Mouse (Mus musculus): ENCODE measurements at regions not wholly inside any gene's neighbourhood (a gene's known extent, or its start where the extent isn't known, plus 50 kb on each side); places are given as distances from the start of the nearest gene placed in this dataset.
A peak's percentile ranks its signal among the peaks of the same experiment; 100 is the strongest.

DNA sequence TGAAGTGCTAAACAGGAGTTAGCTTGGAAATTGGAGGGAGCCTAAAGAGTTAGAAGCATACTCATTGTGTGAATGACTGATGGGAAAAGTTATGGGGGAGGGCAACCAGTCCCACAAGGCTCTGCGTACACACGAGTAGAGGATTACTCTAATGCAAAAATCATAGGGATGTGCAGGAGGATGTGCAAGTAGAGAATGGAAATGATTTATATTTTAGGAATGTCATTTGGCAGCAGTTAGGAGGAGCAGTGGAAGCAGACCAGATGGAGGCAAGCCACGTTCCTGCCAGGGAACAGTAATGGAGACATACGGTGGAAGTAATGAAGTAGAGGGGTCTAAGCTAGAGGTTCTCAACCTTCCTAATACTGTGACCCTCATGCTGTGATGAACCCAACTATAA is 194.1 kb upstream of the Arhgap24 start:
- no peak for DNase-seq (ENCODE audit: low spot score)

DNA sequence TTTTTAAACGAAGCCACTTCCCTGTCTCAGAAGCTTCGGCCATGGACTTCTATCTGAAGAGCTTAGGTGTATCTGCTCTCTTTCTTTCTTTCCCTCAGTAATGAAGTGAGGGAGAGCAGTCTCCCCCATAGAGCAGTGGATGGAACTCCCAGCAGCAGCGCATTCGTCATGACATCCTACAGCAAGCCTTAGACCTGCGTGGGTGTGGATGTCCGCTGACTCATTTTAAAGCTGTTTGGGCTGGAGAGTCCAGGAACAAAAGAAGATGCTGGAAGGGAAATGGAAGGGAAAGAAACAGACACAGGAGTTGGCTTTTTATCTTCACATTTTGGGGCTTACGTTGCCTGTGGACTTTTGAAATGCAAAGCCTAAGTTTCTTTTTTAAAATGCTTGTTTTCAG is 190.3 kb upstream of the Arhgap24 start:
- DNase-seq (ENCODE audit: low spot score), result no peak

DNA sequence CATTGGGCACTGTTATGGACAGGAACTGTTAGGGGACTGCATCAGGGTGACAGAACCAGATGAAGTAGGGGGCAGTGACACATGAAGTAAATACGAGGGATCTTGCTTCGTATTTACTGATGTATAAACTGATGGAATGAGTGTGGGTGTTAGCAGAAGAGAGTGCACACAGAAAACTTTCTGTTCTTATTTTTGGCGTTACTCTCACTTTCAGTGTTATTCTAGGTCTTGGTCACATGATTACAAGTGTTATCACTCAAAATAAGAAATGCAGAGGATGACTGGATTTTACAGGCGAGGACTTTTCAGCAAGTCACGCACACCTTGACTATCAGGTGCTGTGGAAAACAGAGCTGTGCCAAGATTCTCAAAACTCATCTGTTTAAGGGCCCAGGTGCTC is 185.6 kb upstream of the Arhgap24 start:
- no peak for DNase-seq (ENCODE audit: low spot score)

DNA sequence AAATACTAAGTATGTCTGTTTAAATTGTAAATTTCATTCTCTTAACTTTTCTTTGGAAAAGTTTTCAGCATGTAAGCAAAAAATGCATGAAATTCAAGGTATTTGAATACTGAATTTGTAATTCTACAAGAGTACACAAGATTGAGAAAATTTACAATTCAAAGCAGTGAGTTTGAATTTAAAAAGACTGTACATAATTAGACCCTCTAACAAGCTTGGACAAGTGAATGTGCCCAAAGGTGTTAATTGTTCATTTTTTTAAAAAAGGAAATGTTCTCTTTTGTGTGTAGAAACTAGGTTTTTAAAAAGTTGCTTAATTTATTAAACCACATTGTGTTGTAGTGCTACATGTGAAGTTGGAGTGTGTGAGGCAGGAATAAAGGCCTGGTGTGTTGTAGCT is 174.9 kb upstream of the Arhgap24 start:
- DNase-seq (ENCODE audit: low spot score), result no peak

DNA sequence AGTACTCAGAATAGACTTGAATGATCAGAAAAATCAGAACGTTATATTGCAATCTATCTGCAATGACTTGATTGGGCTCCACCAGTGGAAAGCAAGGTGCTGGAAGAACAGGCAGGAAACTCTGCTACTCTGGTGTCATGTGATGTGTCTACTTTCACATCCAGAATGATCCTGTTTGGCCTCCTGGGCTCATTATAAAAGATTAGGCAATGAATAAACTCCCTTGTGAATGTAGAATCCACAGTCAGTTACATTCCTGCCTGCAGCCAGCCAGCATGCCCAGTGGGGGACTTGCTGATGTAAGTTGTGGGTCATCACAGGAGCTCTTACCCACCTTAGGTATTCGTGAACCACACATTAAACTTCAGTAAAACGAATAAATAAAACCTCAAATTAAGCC is 174.5 kb upstream of the Arhgap24 start:
- DNase-seq (ENCODE audit: low spot score), result no peak

DNA sequence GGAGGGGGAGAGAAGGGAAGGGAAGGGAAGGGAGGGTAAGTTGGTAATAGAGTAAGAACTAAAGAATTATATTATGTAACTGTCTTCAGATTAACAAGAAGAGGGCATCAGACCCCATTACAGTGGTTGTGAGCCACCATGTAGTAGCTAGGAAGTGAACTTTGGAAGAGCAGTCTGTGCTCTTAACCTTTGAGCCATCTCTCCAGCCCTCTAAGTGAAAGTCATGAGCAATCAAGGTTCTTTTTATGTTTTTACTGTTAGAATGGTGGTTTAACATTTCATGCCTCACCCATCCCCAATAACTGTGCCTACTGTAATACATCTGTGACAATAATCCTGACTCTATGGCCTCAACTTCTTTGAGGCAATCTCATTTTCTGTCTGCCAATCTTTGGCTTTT is 169.6 kb upstream of the Arhgap24 start:
- no peak for DNase-seq (ENCODE audit: low spot score)

DNA sequence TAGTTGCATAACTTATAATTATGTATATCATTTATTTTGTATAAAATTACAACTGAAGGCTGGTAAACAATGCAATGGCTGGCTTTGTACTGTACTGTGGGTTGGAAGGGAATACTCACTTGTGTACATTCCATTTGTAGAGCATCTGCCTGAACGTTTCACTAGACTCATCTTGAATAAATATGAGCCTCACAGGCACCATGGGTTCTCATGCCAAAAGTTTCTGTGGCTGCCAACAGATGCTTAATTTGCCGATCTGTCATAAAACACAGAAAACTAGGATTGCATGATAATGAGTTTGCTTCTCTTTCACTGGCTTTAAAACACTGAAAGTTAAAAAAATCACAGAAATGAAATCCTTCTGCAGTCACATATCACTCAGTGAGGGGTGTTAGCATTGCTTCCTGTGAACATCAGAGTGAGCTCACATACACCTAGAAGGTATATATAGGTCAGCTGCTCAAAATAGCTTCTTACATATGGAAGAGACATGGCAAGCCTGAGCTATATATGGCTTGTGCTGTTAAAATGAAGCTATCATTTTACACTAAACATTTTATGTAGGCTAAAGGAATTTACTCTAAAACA is 152.9 kb upstream of the Arhgap24 start:
- DNase-seq (ENCODE audit: low spot score), result no peak

DNA sequence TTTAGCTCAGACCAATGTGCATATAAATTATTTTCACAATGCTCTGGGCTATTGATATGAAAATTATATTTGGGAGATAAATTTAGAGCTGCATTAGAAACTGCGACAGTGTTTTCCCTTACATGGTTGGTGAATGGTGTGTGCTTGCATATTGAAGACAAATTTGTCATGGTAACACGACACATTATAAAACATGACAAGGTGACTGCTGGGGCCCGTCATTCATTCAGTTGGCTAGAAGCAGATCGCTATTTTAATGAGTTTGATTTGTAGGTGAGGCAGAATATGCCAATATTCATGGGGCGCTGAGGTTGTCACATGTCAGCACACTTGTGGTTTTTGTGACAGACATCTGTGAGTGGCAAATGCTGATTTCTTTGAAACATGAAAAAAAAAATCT is 147.3 kb upstream of the Arhgap24 start:
- no peak for DNase-seq (ENCODE audit: low spot score)

DNA sequence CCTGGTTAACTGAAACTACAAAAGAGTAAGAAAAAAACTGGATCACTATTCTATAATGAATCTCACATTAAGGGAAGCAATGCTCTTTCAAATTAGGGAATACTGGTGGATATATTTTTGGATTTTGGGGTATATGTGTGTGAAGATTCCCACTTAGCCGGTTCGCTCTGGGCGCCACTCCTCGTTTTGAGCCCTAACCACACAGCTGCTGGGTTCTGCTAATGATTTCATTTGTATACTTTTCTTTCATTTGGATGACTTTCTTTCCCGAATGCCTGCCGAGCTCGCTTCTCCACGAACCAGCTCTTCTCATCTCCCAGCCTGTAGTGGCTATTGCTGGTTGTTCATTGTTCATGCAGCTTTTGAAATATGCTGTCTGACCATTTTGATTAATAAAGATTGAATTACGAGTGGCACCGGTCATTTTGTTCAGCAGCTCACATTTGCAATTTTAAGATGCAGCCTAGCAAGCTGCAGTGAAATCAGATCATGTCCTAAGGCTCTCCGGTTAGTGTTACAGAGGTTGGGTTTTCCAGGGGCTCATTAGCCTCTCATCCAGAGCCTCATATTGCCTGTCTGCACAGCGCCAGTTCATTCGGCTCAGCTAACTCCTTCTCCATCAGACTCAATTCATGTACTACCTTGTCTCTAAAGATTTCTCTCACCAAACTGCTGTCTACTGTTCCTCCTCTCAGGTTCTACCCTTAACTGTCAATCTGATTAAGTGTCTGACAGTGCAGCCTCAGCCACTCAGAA is 146.6 kb upstream of the Arhgap24 start:
- no peak for DNase-seq (ENCODE audit: low spot score)

DNA sequence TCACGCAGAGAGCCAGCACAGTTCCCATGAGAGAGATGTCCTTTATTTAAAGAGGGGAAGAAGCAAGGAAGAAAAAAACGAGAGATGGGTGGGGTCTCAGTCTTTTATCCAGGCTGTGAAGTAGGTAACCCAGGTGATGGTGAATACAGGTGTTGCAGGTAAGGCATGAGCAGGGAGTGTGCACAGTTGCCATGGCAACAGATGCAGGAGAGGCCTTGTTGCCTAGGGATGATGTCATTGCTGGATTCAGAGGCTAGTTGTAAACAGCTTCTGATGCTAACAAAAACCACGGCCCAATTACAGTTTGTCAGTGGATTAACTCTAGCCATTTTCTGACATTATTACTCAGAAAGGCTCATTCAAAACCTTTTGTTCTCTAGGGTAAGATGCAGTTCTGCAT is 114.7 kb upstream of the Arhgap24 start:
- no peak for DNase-seq (ENCODE audit: low spot score)

DNA sequence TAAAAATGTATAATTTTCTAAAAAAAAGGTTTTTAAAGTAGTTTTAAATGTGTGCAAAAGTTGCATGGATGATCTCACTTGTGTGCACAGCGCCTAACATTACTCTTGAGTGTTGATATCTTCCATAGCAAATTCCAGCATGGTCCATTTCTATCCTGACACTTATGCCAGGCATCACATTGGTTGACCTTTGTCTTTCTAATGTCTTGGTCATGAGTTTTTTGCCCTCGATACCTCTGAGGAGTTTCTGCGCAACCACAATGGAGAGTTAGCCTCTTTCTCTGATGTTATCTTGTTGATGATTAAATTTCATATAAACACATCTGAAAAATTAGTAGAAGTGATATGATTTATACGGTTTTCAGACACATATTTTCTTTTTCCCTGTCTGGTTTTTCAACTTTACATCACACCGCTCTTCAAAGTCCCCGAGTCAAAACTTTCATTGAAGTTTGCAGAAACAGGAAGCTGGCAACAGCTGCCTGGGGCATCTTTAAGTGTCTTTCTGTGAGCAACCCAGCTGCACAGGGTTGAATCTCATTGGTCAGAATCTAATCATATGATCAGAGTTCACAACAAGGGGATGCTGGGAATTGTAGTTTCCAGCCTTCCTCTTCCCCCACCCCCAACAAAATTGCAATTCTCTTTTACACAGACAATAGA is 107.8 kb upstream of the Arhgap24 start:
- DNase-seq (ENCODE audit: low spot score), result no peak

DNA sequence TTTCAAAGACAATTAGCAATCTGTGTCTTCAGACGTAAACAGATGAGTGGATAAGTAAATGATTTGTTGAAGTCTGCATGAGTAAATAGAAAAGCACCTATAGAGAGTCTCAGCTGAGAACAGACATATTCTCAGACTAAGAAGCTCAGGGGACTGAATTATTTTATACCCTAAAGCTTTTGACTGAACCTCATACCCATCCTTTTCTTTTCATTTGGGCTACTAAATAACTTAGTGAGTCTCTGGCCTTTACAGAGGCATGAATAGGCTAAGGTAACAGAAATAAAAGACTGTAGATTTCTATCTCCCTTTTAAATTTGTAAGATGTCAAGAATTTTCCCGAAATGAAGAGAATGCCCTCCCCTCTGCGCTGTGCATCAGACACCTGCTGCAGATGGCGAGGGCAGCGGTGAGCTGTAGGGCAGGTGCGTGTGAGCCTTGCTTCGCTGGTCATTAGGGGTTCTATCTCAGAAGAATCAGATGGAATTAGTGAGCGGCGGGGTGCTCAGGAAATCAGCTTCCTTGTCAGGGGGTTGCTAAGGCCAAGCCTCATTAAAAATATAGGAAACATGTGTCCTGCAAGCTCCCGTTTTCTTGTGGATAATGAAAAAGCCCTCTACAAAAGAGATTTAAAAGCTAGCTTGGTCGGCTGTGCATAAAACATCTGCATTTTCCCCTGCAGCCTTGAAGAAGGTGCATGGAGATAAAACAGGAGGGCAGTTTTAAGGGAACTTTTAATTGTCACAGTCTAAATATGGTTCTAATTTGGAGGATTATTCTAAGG is 107.0 kb upstream of the Arhgap24 start:
- DNase-seq (ENCODE audit: low spot score), result no peak

DNA sequence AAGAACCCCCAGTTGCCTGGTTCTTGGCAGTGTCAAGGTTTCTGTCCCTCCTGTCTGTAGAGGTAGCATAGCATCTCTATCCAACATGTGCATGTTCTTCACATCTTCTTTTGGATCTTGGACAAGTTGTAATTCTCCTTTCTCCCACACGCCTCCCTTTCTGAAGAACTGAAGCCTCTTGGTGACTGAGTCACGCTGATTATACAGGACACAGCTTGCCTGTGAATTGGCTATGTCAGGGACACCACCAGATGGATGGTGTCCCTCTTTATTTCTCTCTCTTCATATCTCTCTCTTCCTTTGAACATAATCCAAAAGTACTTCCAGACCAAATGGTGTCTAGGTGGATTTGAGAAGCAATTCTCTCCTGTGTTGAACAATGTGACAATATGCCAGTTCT is 105.9 kb upstream of the Arhgap24 start:
- no peak for DNase-seq (ENCODE audit: low spot score)

DNA sequence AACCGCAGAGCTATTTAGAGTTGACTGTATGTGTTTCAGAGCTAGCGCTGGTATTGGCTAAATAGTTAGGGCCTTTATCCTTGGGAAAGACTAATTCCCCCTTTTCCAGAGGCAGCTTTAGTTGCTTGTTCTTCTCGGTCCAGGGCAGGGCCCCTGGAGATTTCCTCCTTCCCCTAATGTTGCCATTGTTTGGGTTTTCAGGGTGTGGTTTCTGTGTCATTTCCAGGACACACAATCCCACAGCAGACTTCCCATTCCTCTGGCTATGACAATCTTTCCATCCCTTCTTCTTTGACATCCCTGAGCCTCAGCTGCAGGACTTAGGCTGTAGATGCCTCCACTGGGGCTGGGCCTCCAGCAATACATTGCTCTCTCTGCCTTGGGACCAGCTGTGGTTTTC is 87.2 kb upstream of the Arhgap24 start:
- peak; percentile 41 for DNase-seq (ENCODE audit: low spot score)

DNA sequence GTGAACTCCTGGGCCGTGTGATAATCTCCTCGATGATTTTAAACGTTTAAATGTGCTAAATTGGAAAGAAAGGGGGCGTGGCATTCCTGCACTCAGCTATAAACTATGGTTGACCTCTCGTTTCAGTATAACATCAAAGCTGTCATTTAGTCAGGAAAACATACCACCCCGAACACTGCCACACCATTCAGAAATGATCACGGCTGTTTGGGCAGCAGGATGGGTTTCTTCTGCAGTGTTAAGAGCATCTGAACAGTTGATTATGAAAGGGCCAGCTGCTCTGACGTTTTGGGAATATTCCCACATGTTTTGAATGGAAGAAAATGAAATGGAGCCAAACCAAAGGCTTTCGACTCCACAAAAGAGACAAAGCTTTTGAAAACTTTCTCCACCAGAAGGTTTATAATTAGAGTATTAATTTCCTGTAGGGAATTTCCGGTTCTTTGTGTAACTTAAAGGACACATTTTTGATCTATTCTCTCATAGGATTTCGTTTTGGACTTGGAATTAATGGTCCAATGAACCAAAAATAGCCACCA is 85.5 kb upstream of the Arhgap24 start:
- peak; percentile 68 for DNase-seq (ENCODE audit: low spot score)

DNA sequence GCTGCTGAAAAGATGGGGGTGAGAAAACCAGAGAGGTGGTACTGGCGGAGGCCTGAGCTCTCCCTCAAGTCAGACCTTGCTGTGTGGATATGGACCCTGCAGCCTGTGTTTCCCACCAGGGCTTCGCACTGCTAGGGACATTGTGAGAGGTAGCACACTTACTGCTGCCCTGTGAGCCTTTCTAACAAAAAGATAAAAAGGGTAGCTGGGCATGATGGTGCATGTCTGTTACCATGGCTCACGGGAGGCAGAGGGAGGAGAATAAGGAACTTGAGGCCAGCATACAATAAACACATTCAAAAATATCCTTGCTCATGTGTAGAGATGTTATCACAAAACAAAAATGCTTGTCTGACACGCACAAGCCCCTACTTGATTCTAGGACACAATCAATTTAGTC is 82.2 kb upstream of the Arhgap24 start:
- DNase-seq (ENCODE audit: low spot score), result no peak

DNA sequence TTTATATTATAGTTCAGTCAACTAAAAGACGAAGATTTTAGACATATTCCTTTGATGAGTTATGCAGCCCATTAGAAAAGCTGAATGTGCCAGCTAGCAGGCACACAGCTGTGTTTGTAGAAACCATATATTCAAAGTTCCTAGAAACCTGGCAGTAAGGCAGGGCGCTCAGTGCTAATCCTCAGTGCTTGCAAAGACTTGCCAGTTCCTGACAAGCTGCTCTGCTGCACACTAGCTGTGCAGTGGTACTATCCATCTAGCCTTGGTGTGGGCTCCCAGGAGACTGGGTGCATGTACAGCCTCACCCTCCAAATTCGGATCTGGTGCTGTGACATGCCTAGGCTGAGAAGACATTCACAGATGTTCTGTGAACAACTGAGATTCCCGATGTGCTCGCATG is 63.5 kb upstream of the Arhgap24 start:
- DNase-seq (ENCODE audit: low spot score), result no peak

DNA sequence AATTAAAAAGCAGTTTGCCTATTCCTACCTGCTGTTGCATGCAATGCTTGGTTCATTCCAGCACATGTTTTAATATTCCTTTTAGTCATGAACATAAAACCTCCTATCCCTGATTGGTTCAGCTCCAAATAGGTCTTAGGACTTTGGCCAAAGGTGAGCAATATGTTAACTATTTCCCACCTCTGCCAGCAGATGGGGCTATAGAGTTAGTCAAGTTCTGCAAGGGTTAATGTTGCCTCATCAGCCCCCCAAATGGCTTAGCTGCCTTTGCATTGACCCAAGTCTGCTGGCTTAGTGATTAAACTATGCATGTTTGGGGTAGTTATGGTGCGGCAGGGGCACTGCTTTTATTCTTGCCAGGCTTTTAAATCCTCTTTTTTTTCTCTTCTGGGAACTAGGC is 62.1 kb upstream of the Arhgap24 start:
- DNase-seq (ENCODE audit: low spot score), result no peak

DNA sequence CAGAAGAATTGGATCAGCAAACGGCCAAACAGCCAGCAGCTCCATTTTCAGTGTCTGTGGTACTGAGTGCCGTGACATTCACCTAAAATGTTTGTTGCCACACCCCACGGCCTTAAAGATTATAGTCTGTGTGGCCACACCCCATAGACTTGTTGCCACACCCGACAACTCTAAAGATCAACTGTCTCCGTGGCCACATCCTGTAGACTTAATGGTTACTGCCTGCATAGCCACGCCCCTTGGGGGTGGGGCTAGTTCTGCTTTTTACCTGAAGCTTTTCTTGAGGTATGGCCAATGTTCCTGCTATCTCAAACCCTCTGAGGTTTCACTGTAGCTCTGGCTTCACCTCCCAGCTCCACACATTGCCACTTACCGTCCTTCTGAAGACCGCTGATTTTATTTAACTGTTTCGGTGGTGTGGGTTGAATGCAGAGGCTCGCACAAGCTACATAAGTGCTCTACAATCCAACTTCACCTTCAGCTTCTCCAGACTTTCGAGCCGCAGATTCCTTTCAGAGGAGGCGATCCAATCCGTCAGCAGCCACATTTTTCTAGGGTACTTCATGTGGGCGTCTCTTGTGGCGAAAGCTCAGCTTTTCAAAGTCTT is 56.5 kb upstream of the Arhgap24 start:
- DNase-seq (ENCODE audit: low spot score), result no peak

DNA sequence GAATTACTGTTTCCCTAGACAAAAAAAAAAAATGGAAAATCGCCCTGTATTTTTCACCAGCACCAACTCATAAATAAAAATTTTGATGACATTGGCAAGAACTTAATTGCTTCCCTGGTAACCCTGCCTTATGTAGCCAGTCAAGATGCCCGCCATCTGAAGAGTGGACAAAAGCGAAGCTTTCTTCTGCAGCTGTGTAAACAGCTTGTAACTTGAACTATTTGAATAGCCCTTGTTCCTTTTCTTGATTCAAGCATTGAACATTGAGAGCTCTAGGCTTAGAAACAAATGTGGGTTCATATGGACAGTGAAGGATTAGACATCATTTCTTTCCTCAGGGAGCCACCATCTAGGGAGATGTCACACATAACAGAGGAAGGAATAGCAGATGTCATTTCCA is 52.9 kb upstream of the Arhgap24 start:
- DNase-seq (ENCODE audit: low spot score), result no peak
